Mouse (Mus musculus) lung, embryonic 14.5 days (tissue): ENCODE measurements around the gene Slc17a8. TPM values are rescaled to one million over a fixed set of nuclear protein-coding genes. Genes with fewer than 3 reads are reported as not detected.

Experiments used
- ATAC-seq: fragments of 200-750 bp; cut with Nextera tagmentation; 2 replicates; pipeline ENCODE4 v1.8.0; 2017; ENCODE audit warnings: mild to moderate bottlenecking, moderate TSS enrichment, moderate library complexity; ENCODE audit not compliant: insufficient read depth
- DNase-seq: peaks from one replicate; pipeline ENCODE4 v3.0.0-alpha.2; 2015
- H3K27ac ChIP-seq: fragments of 300-500 bp; sonication (generic); 2 replicates; pipeline ENCODE4 v1.5.1; 2014; ENCODE audit warnings: low read depth, mild to moderate bottlenecking, moderate library complexity
- H3K27me3 ChIP-seq: fragments of 300-500 bp; sonication (generic); 2 replicates; pipeline ENCODE4 v1.6.1; 2014; ENCODE audit warnings: low read length, control low read depth; ENCODE audit not compliant: insufficient read depth
- H3K36me3 ChIP-seq: fragments of 300-500 bp; sonication (generic); 2 replicates; pipeline ENCODE4 v1.6.1; 2014; ENCODE audit warnings: control low read depth; ENCODE audit not compliant: insufficient read depth
- H3K4me1 ChIP-seq: fragments of 300-500 bp; sonication (generic); 2 replicates; pipeline ENCODE4 v1.6.1; 2014; ENCODE audit warnings: antibody characterized with exemption, control low read depth; ENCODE audit not compliant: insufficient read depth
- H3K4me2 ChIP-seq: fragments of 300-500 bp; sonication (generic); 2 replicates; pipeline ENCODE4 v1.6.1; 2014; ENCODE audit warnings: mild to moderate bottlenecking
- H3K4me3 ChIP-seq: fragments of 300-500 bp; sonication (generic); 2 replicates; pipeline ENCODE4 v1.5.1; 2014; ENCODE audit warnings: low read depth, low read length
- H3K9ac ChIP-seq: fragments of 300-500 bp; sonication (generic); 2 replicates; pipeline ENCODE4 v1.6.1; 2014
- H3K9me3 ChIP-seq: fragments of 300-500 bp; sonication (generic); 2 replicates; pipeline ENCODE4 v1.6.1; 2016; ENCODE audit warnings: low read depth, low read length, control low read depth
- CTCF ChIP-seq: IDR thresholded peaks from 2 replicates; pipeline ENCODE4 v1.5.1; 2016; ENCODE audit warnings: antibody characterized with exemption, low read depth
- WGBS: fragments of 180-500 bp; shearing (Covaris S2); extraction: QIAGEN DNeasy Blood & Tissue Kit; methylation state at CpG from one replicate; pipeline ENCODE4 v1.1.7; 2014; 5-methylcytosine and 5-hydroxymethylcytosine counted together
- polyA plus RNA-seq: library from polyadenylated mRNA; unstranded; fragments of >200 nt; fragmentation: Nextera tagmentation; extraction: Ambion mirVana; gene quantifications from 2 replicates; pipeline ENCODE4 v1.2.1, GENCODE M21; 2014

Gene Slc17a8
- polyA plus RNA-seq, 1 experiment from 2014 or later, result not detected

- peak; percentile 76 for TF ChIP-seq CTCF
- DNase-seq (peak; percentile 94), ATAC-seq (peak; percentile 82)
- H3K4me1 ChIP-seq, result no peaks in the 10 kb centered on the region
- no peak overlapping the region for H3K27ac ChIP-seq
- no peak overlapping the region for H3K4me3 ChIP-seq
- no peaks in the 10 kb centered on the region for H3K36me3 ChIP-seq
- H3K27me3 ChIP-seq, result no peaks in the 10 kb centered on the region
- 31% methylated on average over 3 of the region's 3 CpGs for WGBS
- no peak overlapping the region for H3K9ac ChIP-seq
- H3K9me3 ChIP-seq, result no peaks in the 10 kb centered on the region
- no peak overlapping the region for H3K4me2 ChIP-seq
Observed at GRCm38 (mm10) chr10:89630052-89630451, 9.0 kb upstream of the Slc17a8 start.

GRCm38 (mm10) chr10:89626714-89627113 lies 5.7 kb upstream of the Slc17a8 start:
- no peak for DNase-seq
- TF ChIP-seq CTCF, result no peak
- H3K36me3 ChIP-seq, result no peaks in the 10 kb centered on the region
- H3K27me3 ChIP-seq, result no peaks in the 10 kb centered on the region
- H3K27ac ChIP-seq, result no peak overlapping the region
- no peaks in the 10 kb centered on the region for H3K9me3 ChIP-seq
- no peak overlapping the region for H3K4me2 ChIP-seq
- no peak overlapping the region for H3K4me3 ChIP-seq
- no peak for ATAC-seq
- no peaks in the 10 kb centered on the region for H3K4me1 ChIP-seq
- H3K9ac ChIP-seq, result no peak overlapping the region
- 90% methylated on average over 2 of the region's 2 CpGs for WGBS

- Histone ChIP-seq H3K4me2 (no peak overlapping the region), H3K27ac (no peak overlapping the region), H3K9ac (no peak overlapping the region), H3K27me3 (no peaks in the 10 kb centered on the region), H3K9me3 (no peaks in the 10 kb centered on the region), H3K4me1 (no peaks in the 10 kb centered on the region), H3K4me3 (no peak overlapping the region), H3K36me3 (no peaks in the 10 kb centered on the region)
- no peak for DNase-seq
- 59% methylated on average over 2 of the region's 2 CpGs for WGBS
- ATAC-seq, result no peak
- TF ChIP-seq CTCF, result no peak
Observed at GRCm38 (mm10) chr10:89624196-89624595, 3.1 kb upstream of the Slc17a8 start.

GRCm38 (mm10) chr10:89599311-89599710 lies 21.7 kb downstream of the Slc17a8 start:
- Histone ChIP-seq H3K27ac (no peak overlapping the region), H3K4me2 (no peak overlapping the region), H3K9me3 (no peaks in the 10 kb centered on the region), H3K27me3 (no peaks in the 10 kb centered on the region), H3K4me1 (no peaks in the 10 kb centered on the region), H3K4me3 (no peak overlapping the region), H3K9ac (no peak overlapping the region), H3K36me3 (no peaks in the 10 kb centered on the region)
- no peak for TF ChIP-seq CTCF
- ATAC-seq, result no peak
- WGBS, result 56% methylated on average over 5 of the region's 5 CpGs
- DNase-seq, result no peak

GRCm38 (mm10) chr10:89597275-89597674 lies 23.8 kb downstream of the Slc17a8 start:
- ATAC-seq (no peak), DNase-seq (no peak)
- H3K9me3 ChIP-seq, result no peaks in the 10 kb centered on the region
- H3K4me1 ChIP-seq, result no peaks in the 10 kb centered on the region
- no peaks in the 10 kb centered on the region for H3K27me3 ChIP-seq
- H3K27ac ChIP-seq, result no peak overlapping the region
- WGBS, result 75% methylated on average over 4 of the region's 4 CpGs
- no peak overlapping the region for H3K9ac ChIP-seq
- no peak for TF ChIP-seq CTCF
- no peak overlapping the region for H3K4me3 ChIP-seq
- no peak overlapping the region for H3K4me2 ChIP-seq
- H3K36me3 ChIP-seq, result no peaks in the 10 kb centered on the region

- H3K4me2 ChIP-seq, result no peak overlapping the region
- no peaks in the 10 kb centered on the region for H3K36me3 ChIP-seq
- TF ChIP-seq CTCF, result no peak
- 78% methylated on average over 5 of the region's 5 CpGs for WGBS
- no peaks in the 10 kb centered on the region for H3K9me3 ChIP-seq
- ATAC-seq, result no peak
- no peak overlapping the region for H3K9ac ChIP-seq
- no peak overlapping the region for H3K27ac ChIP-seq
- H3K4me3 ChIP-seq, result no peak overlapping the region
- H3K27me3 ChIP-seq, result no peaks in the 10 kb centered on the region
- DNase-seq, result no peak
- H3K4me1 ChIP-seq, result no peaks in the 10 kb centered on the region
Observed at GRCm38 (mm10) chr10:89595935-89596334, 25.1 kb downstream of the Slc17a8 start.

GRCm38 (mm10) chr10:89595514-89595913 lies 25.5 kb downstream of the Slc17a8 start:
- Histone ChIP-seq H3K4me1 (no peaks in the 10 kb centered on the region), H3K4me3 (no peak overlapping the region), H3K9ac (no peak overlapping the region), H3K36me3 (no peaks in the 10 kb centered on the region), H3K27ac (no peak overlapping the region), H3K9me3 (no peaks in the 10 kb centered on the region), H3K27me3 (no peaks in the 10 kb centered on the region), H3K4me2 (no peak overlapping the region)
- WGBS, result 55% methylated on average over 1 of the region's 1 CpGs
- no peak for ATAC-seq
- no peak for DNase-seq
- no peak for TF ChIP-seq CTCF

GRCm38 (mm10) chr10:89594309-89594708 lies 26.7 kb downstream of the Slc17a8 start:
- Histone ChIP-seq H3K9me3 (no peaks in the 10 kb centered on the region), H3K9ac (no peak overlapping the region), H3K27me3 (no peaks in the 10 kb centered on the region), H3K4me1 (no peaks in the 10 kb centered on the region), H3K4me3 (no peak overlapping the region), H3K36me3 (no peaks in the 10 kb centered on the region), H3K4me2 (no peak overlapping the region), H3K27ac (no peak overlapping the region)
- ATAC-seq, result no peak
- DNase-seq, result no peak
- TF ChIP-seq CTCF, result no peak
- WGBS, result 47% methylated on average over 4 of the region's 4 CpGs
